Mouse (Mus musculus) gastrocnemius, postnatal 36 days (tissue): ENCODE measurements around the gene Nrcam. TPM values are rescaled to one million over a fixed set of nuclear protein-coding genes. Genes with fewer than 3 reads are reported as not detected.

Experiments
- DNase-seq, 2 experiments: peaks; one replicate each; pipeline ENCODE4 v3.0.0; 2022
- intact Hi-C: fragments of 180-260 bp; cut with DNase I; formaldehyde crosslinking; loops from one replicate; pipeline ENCODE4 v1.15.1; 2025
- total RNA-seq, 2 experiments: library from RNA; stranded (reverse); gene quantifications; 2 replicates each; pipeline ENCODE4 v1.2.3; 2021

Gene Nrcam
- total RNA-seq, 2 experiments from 2014 or later: 0.18 to 0.94 TPM

DNA sequence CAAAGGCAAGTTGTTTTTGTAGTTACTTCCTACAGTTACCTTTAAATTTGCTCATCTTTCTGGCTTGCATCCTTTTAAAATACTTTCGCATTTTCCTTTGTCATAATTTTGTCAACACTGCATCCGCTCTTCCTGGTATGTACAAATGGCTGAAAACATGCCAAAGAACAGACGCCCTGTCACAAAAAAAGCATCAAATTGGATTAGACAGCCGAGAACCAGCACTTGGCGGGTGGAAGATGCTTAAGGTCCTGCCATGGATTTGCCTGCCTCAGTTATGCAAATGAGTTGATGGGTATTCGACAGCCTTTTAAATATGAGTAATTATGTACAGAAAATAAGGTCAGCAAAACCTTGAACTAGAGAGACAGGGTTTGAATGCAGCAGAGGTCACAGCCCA is 101.7 kb downstream of the Nrcam start:
- no peak for DNase-seq
- intact Hi-C loops: no loop called here

DNA sequence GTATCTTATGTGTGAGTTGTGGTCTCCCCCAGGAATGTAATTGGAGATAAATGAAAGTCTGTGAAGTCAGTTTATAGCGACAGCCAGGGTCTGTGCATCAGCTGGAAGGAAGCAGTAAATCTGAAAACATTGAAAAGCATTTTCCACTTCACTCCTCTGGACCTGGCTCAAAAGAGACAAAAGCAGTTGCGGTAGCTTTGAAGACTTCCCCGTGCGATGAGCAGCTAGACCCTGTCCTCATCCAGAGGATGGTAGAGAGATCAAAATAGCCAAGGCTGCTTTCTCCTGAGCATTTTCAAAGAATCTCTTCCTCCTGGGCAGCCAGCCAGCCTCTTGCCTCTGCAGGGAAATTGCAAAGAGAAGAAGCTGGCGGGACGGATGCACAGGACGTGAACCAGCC is 102.3 kb downstream of the Nrcam start:
- DNase-seq: no peak
- intact Hi-C loops: no loop called here

DNA sequence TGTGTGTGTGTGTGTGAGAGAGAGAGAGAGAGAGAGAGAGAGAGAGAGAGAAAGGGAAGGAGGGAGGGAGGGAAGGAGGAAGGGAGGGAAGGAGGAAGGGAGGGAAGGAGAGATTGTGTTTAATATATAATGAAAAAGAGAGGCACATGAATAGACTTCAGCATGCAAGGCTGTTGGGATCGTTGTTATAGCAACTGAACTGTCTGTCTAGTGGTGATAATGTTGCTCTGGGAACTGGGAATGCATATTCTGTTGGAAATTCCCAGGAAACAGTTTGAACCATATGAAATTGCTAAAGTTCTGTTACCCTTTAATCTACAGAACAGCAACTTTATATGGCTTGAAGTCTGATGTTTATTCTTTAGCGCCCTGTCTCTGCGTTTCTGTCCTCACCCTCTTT is 104.0 kb downstream of the Nrcam start:
- DNase-seq: no peak
- intact Hi-C loops: no loop called here

DNA sequence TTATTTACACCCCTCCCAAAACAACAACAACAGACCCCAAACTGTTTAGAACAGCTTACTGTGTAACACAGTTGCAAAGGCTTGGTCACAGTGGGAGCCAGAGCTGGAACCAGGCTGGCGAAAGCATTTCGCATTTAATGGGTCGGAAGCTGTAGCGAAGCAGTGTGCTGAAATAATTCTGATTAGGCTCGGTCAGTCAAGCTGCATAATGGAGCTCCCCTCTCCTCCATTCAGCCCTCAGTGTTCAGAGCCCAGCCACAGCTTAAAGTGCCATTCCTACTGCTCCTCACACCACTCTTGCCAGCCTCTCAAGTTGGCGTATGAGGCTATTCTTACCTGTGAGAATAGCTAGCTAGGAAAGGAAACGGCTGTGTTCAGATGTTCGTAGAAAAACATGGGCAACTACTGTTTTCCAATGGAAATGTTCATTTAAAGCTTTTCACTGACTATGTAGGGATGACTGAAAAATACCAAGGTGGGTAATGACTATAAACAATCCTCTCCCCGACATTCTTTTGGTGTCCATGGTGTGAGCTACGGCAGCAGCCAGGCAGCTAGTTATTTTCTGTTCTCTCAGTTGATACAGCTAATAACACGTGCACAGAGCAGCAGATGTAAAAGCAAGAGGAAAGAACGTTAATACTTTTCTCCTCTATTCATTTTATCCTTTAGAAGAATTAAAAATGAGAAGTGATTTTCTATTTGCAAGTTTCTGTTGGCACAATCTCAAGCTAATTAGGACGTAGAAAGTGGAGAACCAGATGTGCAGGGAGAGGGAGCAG is 108.6 kb downstream of the Nrcam start:
- intact Hi-C loops: no loop called here
- no peak for DNase-seq

DNA sequence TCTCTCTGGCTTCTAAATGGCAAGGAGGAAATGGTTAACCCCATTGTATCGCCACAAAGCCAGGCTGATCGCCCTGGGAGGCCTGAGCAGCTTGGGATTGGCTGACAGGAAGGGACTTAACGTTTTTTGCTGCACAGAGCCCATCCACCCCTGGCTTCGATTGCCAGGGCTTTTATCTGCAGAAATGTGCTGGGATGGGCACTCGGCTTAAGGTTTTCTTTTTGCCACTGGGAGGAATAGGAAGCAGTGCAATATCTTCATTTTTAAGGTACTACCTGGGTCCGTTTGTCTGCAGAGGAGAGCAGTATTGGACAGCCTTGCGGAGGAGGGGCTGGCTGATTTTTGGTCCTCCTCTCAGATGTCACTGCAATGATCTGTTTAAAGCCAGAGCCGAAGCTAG is 110.2 kb downstream of the Nrcam start:
- intact Hi-C loops: no loop called here
- DNase-seq: no peak

DNA sequence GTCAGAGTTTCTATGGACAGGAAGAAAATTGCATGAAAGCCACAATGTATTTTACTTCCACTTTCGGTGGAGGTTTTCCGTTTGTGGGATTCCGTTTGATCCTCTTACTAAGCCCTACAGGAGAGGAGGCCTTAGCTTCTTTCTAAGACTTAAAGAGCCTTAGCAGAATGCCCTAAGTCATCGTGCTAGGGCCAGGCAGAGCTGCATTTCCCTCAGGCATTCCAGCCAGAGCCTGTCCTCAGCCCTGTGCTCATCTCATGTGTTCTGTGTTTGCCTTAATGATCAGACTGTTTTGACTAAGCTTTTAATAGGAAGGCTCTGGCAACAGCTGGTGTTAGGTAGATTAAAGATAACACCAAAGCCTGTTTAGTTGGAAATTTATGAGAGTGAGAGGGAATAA is 111.5 kb downstream of the Nrcam start:
- no peak for DNase-seq
- intact Hi-C loops: no loop called here

DNA sequence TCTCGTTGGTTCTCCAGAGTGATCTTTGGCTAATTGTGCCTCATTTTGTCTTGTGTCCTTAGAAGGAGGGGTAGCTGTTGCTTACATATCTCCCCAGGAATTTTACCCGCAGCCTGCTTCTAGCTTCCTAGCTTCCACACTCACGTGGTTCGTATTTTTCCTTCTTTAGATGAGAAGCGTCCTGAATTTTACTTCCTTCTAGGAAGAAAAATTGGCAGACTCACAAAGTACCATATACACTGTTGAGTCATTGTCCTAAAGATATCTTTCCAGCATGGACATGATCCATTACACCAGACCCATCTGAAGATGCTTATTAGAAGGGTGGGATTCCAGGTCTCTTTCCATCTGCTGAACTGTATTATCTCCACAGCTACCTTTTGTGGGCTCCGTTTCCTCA is 122.2 kb downstream of the Nrcam start:
- intact Hi-C loops: no loop called here
- no peak for DNase-seq

DNA sequence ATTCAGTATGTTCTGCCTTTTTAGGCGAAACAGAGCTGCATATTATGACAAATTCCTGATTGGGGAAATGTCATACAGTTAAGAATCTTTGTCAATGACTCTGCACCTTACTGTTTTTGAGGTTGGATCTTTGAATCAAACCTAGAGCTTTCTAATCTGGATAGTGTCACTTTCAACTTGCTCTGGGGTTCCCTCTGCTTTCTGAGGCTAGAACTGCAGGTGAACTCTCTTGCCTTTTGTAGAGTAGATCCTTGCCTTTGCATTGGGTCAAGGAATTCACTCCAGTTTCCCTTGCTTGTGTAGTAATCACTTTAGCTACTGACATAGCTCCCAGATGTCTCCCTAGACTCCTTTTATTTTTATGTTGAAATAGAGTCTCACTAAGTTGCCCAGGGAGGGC is 123.1 kb downstream of the Nrcam start:
- intact Hi-C loops: no loop called here
- DNase-seq: no peak

DNA sequence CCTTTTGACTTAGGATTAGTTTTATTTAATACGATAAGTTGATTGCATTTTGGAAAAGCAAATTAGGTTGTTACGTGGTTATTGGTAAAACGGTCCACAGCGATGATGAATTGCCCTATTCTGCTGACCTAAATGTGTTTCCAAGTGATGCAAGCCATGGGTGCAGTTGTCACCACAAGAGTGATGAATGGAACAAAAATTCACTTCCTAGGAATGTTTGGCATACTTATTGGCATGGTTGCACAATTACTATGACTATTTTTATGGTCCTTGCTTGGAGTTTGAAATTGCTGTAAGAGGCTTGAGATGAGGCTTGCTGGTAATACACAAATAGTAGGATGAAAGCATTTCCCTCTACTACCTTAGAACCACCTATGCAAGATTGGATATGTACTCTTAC is 125.1 kb downstream of the Nrcam start:
- no peak for DNase-seq
- intact Hi-C loops: no loop called here

DNA sequence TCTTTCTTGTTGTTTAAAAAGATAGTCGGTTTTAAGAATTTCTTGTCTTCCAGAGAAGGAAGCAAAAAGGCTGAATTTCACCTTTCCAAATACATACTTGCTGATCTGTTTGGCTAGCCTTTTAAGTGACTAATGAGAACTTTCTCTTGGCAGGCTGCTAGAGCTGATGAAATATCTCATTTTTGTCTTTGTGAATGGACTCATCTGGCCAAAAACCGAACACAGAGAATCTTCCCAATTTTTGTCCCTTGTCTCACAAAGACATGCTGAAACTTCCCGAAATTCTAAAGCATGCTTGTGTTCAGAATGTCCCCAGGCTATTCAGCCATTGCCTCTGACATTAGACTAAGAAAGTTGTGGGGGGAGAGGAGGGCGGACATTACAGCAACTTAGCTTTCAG is 129.3 kb downstream of the Nrcam start:
- intact Hi-C loops: no loop called here
- no peak for DNase-seq

DNA sequence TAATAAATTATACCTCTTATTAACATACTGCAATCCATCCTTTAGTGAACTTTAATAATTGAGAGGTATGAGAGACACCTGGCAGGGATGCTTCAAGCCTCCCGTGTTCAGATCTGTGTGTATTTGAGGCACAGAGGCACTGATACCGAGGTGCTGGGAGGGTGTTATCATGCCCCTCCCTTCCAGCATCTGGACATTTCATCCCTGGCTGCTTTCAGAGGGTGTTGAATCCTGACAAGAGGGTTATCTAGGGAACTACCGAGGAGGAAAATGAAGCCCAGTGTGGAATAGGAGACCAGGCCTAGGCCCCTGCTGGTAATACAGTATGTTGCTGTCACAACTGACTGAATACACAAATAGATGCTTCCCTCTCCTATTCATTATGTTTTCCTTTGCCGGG is 133.8 kb downstream of the Nrcam start:
- intact Hi-C loops: no loop called here
- no peak for DNase-seq

DNA sequence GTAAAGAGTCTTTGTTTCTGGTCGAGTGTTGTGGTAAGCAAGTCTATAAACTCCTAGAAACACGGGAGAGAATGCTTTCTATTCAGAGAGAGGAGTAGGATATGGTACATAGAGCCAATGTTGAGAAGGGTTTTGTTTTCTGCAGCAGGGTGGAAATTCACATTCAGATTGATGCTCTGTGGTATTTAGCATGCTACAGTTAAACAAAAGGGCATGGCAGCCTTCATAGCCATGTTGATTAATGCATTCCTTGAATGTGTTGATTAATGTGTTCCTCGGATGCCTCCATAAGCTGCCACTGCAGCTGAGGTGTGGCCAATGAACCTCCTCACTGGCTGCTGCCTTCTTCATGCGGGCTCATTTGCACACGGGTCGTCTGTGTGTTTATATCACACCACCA is 134.3 kb downstream of the Nrcam start:
- intact Hi-C loops: no loop called here

DNA sequence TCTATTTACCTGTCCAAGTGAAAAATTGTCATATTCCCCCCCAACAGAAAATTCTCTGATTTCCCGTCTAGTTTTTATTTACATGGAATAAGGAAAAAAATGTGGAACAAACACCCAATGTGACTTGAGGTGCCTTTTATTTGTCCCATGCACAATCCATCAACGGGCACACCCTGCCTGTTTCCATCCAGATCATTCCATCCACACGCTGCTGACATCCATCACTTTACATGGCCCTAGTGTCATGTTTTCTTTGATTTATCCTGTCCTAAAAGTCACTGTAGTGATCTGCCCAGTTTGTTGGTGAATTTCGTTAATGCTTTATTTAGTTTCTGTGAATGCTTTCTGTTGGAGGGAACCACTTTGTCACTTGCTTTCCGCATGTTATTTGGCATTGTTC is 142.4 kb downstream of the Nrcam start:
- DNase-seq: no peak
- intact Hi-C loops: no loop called here

More for the DNA sequence above, 134.3 kb downstream of the Nrcam start:
- no peak for DNase-seq

DNA sequence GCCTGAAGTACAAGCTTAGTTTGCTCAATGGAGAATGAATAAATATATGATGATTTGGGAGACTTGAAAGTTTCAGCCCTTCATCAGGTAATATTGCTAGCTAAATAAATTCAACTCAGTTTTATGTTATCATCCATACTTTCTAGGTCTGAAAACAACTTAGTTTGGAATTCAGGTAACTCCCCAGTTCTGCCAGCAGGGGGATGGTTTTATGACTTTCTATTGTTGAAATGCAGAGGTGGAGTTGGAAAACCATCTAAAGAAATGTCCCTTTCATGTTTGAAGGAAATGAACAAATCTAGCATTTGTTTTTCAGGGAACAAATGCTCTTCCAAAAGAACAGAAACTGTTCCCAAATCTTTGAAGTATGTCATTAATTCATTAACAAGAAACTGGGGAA is 146.7 kb downstream of the Nrcam start:
- intact Hi-C loops: no loop called here
- no peak for DNase-seq

DNA sequence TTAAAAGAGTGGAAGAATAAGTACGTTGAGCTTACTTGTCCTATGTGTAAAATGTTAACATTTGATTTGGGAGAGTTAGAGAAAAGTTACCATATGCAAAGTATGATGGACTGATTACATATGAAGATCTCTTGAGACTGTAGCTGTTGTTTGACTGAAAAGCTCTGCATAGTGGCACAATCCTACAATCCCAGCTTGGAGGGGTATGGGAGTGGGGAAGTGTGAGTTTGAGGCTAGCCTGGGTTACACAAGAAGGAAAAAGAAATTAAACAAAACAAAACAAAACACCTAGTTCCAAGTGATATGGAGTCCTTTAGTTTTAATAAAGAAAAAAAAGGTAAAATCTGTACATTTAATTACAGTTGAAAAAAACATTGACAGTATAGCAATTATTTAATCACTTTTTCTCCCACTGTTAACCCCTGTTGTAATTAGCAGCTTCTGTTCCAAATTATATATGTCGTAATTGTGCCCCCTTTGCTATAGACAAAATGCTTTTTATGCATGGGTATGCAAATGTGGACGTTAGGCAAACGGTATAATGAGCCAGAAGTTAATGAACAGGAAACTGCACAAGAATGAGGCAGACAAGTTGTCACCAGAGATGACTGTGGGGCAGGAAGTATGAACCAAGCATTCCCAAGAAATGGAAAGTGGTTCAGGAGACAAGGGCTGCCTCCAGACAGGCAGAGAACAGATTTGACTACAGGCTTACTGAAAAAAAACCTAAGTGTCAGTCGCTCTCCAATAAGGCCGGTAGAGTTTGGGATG is 150.8 kb downstream of the Nrcam start:
- no peak for DNase-seq
- intact Hi-C loops: no loop called here

DNA sequence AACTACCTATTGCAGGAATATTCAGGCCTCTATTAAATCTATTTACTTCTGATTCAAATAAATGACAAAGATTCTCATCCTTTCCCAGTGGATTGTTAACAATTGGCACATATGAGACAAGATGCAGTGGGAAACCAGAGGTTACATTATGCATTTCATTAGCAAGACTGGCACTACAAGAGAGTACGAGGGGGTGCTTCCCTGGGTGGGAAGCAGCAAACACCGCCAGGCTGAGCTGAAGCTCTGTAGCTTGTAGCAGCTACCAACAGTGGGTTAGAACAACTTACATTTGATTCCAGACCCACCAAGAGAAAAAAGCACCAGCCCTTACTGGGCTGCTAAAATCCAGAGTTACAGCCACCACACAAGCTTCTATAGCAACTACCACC is 151.3 kb downstream of the Nrcam start:
- DNase-seq: no peak
- intact Hi-C loops: no loop called here

DNA sequence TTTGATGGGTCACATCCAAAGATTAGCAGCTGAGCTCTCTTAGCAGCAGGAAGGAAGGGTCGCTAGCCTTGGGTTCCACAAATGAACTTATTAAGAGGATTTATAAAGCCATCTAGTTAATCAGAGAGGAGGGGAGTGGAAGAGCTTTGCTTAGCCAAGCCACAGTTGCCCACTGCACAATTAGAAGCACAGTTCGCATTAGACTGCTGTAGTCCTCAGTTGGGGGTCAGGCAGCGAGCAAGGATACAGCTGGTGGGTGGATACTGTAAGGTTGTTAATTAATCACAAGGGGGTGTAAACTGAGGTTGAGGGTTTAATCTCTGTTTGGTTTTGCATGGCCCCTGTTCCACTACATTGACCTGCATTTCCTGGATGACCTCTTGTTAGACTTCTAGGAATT is 152.7 kb downstream of the Nrcam start:
- no peak for DNase-seq
- intact Hi-C loops: no loop called here

DNA sequence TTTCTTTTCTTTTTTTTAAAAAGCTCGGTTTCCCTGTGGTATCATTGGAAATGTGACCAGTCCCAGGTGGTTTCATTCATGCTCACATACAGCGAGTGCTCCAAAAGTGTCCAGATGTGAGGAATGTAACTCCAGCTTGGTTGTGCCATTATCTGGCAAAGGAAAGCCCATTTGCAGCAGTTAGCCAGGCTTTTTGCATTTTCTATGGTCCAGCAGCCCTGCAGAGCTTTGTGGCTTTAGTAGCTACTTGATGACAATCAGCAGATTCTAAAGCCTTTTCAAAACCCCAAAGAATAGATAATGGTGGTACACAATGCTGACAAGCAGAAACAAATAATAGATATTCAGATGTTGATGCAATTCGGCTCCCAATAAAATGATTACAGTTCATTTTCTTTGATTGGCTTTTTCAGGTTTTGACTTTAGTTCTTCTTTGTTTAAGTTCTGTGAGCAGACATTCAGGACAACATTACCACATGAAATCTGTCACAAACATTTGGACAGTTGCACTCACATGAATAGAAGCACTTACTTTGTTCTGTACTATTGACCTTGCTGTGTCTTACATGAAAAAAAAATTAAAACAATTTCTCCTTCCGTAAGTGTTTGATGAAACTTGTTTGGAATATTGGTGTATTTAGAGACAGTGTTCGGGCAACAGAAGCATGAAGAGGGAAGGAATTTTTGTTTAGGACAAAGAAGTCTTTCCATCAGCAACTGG is 164.2 kb downstream of the Nrcam start:
- intact Hi-C loops: no loop called here
- no peak for DNase-seq

DNA sequence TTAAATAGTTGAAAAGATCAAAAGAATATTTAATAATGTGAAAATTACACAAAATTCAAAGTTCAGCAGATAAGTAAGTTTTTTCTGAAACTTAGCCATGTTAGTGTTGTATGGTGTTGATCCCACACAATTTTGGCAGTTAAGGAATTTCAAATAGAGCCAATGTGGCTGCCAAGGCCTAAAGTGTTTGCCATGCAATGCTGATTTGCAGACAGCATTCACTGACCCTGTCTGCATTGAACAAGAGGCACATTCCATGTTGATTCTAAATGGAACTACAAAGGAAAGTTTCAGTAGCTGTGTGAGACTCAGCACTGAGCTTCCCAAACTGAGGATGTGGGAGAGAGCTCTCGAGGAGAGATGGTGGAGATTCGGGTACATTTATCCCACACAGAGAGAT is 169.1 kb downstream of the Nrcam start:
- intact Hi-C loops: no loop called here
- no peak for DNase-seq

DNA sequence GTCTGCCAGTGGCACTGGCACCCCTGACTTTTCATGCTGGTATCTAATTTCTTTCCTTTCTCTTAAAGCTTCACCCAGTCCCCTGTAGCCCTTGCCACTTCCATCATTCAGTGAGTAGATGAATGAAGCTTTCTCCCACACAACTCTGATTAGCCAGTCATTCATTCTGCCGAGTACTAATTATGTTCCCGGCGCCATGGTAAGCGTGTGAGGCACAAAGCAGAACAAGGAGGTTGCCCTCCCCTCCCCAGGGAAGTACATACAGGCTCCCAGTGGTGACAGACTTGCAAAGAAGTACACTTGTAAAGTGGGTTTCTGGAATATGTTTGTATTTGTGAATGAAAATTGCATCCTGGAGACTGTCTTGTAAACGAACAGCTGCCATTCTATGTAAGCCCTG is 170.2 kb downstream of the Nrcam start:
- intact Hi-C loops: no loop called here
- DNase-seq: no peak

DNA sequence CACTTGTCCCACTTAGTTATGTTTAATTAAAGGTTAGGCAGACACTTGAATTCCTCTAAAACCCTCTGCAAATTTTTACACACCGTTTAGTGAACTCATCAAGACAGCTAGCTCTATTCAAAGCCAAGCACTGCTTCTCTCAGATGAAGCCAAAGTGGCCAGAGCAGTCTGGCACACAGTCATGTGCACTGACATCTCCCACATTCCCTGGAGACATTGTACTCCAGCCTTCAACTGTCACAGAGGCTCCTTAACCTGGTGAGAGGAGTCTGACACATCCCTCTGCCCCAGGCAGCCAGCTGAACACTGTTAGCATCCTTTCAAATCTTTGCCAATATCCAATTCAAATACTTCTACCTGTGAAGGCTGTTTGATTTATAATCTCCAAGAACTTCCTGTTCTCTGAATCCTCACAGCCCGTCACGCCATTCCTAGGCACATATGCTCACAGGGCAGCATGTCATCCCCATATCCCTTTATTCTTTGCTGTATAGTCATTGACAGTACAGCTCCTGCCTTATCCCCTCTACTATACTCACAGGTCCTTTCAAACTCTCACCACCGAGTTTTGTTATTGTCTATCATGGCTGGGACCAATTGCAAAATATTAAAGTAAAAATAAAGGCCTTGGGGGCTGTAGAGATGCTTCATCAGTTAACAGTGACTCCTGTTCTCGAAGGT is 173.3 kb downstream of the Nrcam start:
- no peak for DNase-seq
- intact Hi-C loops: no loop called here
